Mouse (Mus musculus) embryo, embryonic 11.5 days (tissue): ENCODE results near the gene Usp2.

Experiments
- DNase-seq: peaks from one replicate; pipeline ENCODE4 v3.0.0-alpha.2; 2012; ENCODE audit warnings: low read depth, low spot score

The Usp2 gene

GRCm38 (mm10) chr9:44046426-44046825, 20.4 kb upstream of the Usp2 start:
- DNase-seq, result no peak

- no peak for DNase-seq
Observed at GRCm38 (mm10) chr9:44047071-44047470, 19.8 kb upstream of the Usp2 start.

GRCm38 (mm10) chr9:44047571-44048490, 19.0 kb upstream of the Usp2 start:
- no peak for DNase-seq

GRCm38 (mm10) chr9:44048541-44049380, 18.1 kb upstream of the Usp2 start:
- DNase-seq, result no peak

- no peak for DNase-seq
Observed at GRCm38 (mm10) chr9:44049381-44050165, 17.2 kb upstream of the Usp2 start.

- no peak for DNase-seq
Observed at GRCm38 (mm10) chr9:44052855-44053254, 14.0 kb upstream of the Usp2 start.

GRCm38 (mm10) chr9:44053936-44054335, 12.9 kb upstream of the Usp2 start:
- DNase-seq, result no peak

- DNase-seq, result no peak
Observed at GRCm38 (mm10) chr9:44058606-44059005, 8.2 kb upstream of the Usp2 start.

- no peak for DNase-seq
Observed at GRCm38 (mm10) chr9:44065177-44065576, 1.6 kb upstream of the Usp2 start.

GRCm38 (mm10) chr9:44067241-44067959, 579 bp downstream of the Usp2 start:
- no peak for DNase-seq

GRCm38 (mm10) chr9:44067960-44068330, 1.1 kb downstream of the Usp2 start:
- no peak for DNase-seq

- no peak for DNase-seq
Observed at GRCm38 (mm10) chr9:44069252-44069651, 2.4 kb downstream of the Usp2 start.

GRCm38 (mm10) chr9:44070113-44070843, 3.5 kb downstream of the Usp2 start:
- DNase-seq, result no peak

- no peak for DNase-seq
Observed at GRCm38 (mm10) chr9:44070844-44071231, 4.0 kb downstream of the Usp2 start.

- no peak for DNase-seq
Observed at GRCm38 (mm10) chr9:44071914-44072598, 5.2 kb downstream of the Usp2 start.

- no peak for DNase-seq
Observed at GRCm38 (mm10) chr9:44072599-44072915, 5.7 kb downstream of the Usp2 start.

- no peak for DNase-seq
Observed at GRCm38 (mm10) chr9:44073115-44073514, 6.3 kb downstream of the Usp2 start.

GRCm38 (mm10) chr9:44074395-44075275, 7.8 kb downstream of the Usp2 start:
- no peak for DNase-seq
